Mouse (Mus musculus) kidney, adult 2 months (tissue): ENCODE results near the gene Gria2. TPM values are rescaled to one million over a fixed set of nuclear protein-coding genes. Genes with fewer than 3 reads are reported as not detected.

Experiments used
- DNase-seq: peaks from one replicate; pipeline ENCODE4 v3.0.0; 2021
- H3K27ac ChIP-seq: fragments of 200-500 bp; 2 replicates; pipeline ENCODE4 v1.5.1; 2012; ENCODE audit warnings: low read depth, low read length, control low read depth, inconsistent platforms; ENCODE audit not compliant: insufficient read depth
- H3K27me3 ChIP-seq: fragments of 200-500 bp; replicated peaks from 2 replicates; pipeline ENCODE4 v1.6.1; 2012; ENCODE audit warnings: mild to moderate bottlenecking, moderate library complexity, low read length, inconsistent platforms; ENCODE audit not compliant: control insufficient read depth, insufficient read depth
- H3K36me3 ChIP-seq: fragments of 200-500 bp; 2 replicates; pipeline ENCODE4 v1.6.1; 2012; ENCODE audit warnings: mild to moderate bottlenecking, moderate library complexity, low read length, inconsistent platforms; ENCODE audit not compliant: control insufficient read depth, insufficient read depth
- H3K4me1 ChIP-seq: fragments of 200-500 bp; 2 replicates; pipeline ENCODE4 v1.6.1; 2011; ENCODE audit warnings: low read length; ENCODE audit not compliant: control insufficient read depth, insufficient read depth
- H3K4me3 ChIP-seq: fragments of 200-500 bp; 2 replicates; pipeline ENCODE4 v1.5.1; 2011; ENCODE audit warnings: mild to moderate bottlenecking, low read depth, low read length, control low read depth; ENCODE audit not compliant: insufficient read depth
- CTCF ChIP-seq: fragments of 200-500 bp; conservative IDR thresholded peaks from 2 replicates; pipeline ENCODE4 v1.5.1; 2011; ENCODE audit warnings: low read depth, mild to moderate bottlenecking, control low read depth, low read length, moderate library complexity, mixed read lengths; ENCODE audit not compliant: insufficient read depth, insufficient read length
- POLR2A ChIP-seq: fragments of 200-500 bp; IDR thresholded peaks from one replicate; pipeline ENCODE4 v1.6.1; 2011; ENCODE audit warnings: low read depth, low read length, control low read depth
- WGBS: fragments of 180-500 bp; shearing (Covaris S2); methylation state at CpG from one replicate; pipeline ENCODE4 v1.1.7; 2018; 5-methylcytosine and 5-hydroxymethylcytosine counted together
- polyA plus RNA-seq: library from polyadenylated mRNA; depleted of rRNA; stranded (reverse); fragments of >200 nt; gene quantifications from 2 replicates; pipeline ENCODE4 v1.2.3, GENCODE M21; 2012

Gene Gria2
- polyA plus RNA-seq, 1 experiment: 0.06 TPM

DNA sequence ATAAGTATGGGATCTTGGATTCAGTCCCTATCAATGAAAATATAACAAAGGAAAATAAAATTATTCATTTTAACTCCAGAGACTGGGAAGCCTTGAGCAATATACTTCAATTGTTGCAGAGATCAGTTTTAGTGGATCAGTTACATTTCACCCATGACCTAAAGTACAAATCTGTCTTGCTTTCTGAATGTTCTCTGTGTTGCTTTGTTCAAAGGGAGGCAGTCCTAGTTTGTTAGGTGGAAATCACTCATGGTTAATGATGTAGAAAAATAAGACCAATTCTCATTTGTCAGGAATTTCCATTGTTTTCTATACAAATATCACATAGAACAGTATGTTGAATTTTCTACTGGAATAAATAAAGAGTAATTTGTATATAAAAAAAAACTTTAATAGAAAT lies 11.1 kb upstream of the Gria2 start:
- TF ChIP-seq POLR2A: no peak
- TF ChIP-seq CTCF: no peak
- Histone ChIP-seq H3K27ac (no peak overlapping the region), H3K27me3 (no peaks in the 10 kb centered on the region; the same call in 1 of the 2 replicates), H3K4me3 (no peak overlapping the region), H3K36me3 (no peaks in the 10 kb centered on the region), H3K4me1 (no peaks in the 10 kb centered on the region)
- no peak for DNase-seq

DNA sequence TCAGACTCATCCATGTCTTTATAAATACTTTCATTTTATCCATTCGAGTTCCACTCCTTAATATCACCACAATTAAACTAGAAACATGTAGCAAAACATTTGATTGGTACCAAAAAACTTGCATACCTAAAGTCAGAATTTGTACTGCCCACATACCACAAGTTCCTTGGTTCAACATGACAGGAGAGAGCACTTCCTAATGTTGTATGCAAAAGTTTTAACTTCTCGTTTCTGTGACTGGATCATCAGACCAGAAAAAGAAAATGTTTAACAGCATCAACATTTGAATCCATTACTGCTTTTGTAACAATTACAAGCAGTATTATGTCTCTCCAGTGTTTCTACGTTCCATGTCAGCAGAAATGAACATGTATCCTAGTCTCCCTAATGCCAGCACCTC lies 9.6 kb upstream of the Gria2 start:
- H3K4me3 ChIP-seq: no peak overlapping the region
- 68% methylated on average over 3 of the region's 3 CpGs for WGBS
- H3K27me3 ChIP-seq: no peaks in the 10 kb centered on the region; the same call in 1 of the 2 replicates
- H3K27ac ChIP-seq: no peak overlapping the region
- H3K4me1 ChIP-seq: no peaks in the 10 kb centered on the region
- no peak for DNase-seq
- TF ChIP-seq CTCF (no peak), POLR2A (no peak)
- H3K36me3 ChIP-seq: no peaks in the 10 kb centered on the region

DNA sequence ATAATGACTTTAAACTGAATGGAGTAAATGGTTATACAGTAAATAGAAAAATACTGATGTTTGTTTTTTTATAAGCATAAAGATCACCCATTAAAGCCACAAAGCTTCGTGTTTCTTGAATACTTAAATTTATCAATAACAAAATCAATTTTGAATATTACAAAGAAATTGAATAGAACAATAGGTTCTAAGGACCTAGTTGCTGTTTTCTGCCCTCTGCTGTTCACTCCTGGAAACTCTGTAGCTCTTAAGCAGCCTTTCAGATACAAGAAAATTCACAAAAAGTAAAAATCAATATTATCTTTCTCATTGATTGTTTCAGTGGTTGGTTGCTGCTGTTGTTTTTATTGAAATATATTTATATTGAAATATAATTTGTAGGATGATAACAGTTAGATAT lies 2.7 kb upstream of the Gria2 start:
- no peak for DNase-seq
- Histone ChIP-seq H3K4me3 (no peak overlapping the region), H3K27me3 (peaks cover 2% of the 10 kb centered on the region; the same call in 1 of the 2 replicates), H3K4me1 (no peaks in the 10 kb centered on the region), H3K27ac (no peak overlapping the region), H3K36me3 (no peaks in the 10 kb centered on the region)
- no peak for TF ChIP-seq CTCF
- TF ChIP-seq POLR2A: no peak
- 6% methylated on average over 1 of the region's 1 CpGs for WGBS

DNA sequence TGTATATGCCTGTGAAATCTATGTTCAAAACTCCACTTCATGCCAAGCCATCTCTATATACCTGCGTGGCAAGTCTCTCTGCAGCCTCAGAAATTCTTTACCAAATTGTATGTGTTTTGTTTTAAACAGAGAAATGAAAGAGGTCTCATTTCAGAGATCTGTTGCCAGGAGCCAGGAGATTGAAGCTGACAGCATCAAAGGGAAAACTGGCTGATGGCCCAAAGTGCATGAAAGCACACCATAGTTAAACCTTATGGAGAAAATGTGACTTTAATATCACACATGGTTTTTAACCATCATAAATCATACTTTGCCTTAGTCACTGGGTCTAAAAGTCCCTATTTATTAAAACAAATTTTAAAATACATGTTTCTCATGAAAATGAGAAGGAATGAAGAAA lies 1.2 kb upstream of the Gria2 start:
- DNase-seq: no peak

DNA sequence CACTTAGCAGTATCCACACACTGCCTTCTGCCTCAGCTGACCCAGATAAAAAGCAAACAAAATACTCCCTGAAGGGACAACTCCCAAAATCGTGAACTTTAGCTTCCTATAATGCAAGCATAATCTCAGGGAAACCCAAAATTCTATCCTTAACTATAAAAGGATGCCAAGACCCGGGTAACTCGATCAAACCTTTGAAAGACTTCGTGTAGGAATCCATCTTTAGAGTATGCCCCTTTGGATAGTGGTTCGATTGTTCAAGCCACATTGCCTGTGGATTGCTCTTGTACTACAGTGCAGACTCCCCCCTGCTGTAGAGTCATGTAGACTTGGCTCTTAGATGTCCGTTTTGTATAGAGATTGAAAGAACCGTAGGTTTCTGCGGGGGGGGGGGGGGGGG lies 576 bp upstream of the Gria2 start:
- 0 out of 2 replicates have a peak, but pooled peaks cover 2% of the 10 kb centered on the region for H3K27me3 ChIP-seq
- WGBS: 58% methylated on average over 8 of the region's 8 CpGs
- no peak for TF ChIP-seq CTCF
- TF ChIP-seq POLR2A: no peak
- H3K4me1 ChIP-seq: no peaks in the 10 kb centered on the region
- no peaks in the 10 kb centered on the region for H3K36me3 ChIP-seq
- DNase-seq: no peak
- no peak overlapping the region for H3K4me3 ChIP-seq
- no peak overlapping the region for H3K27ac ChIP-seq

More for the DNA sequence above, 1.2 kb upstream of the Gria2 start:
- Histone ChIP-seq H3K27ac (no peak overlapping the region), H3K27me3 (0 out of 2 replicates have a peak, but pooled peaks cover 2% of the 10 kb centered on the region), H3K36me3 (no peaks in the 10 kb centered on the region), H3K4me3 (no peak overlapping the region), H3K4me1 (no peaks in the 10 kb centered on the region)
- WGBS: 68% methylated on average over 1 of the region's 1 CpGs
- TF ChIP-seq POLR2A (no peak), CTCF (no peak)

DNA sequence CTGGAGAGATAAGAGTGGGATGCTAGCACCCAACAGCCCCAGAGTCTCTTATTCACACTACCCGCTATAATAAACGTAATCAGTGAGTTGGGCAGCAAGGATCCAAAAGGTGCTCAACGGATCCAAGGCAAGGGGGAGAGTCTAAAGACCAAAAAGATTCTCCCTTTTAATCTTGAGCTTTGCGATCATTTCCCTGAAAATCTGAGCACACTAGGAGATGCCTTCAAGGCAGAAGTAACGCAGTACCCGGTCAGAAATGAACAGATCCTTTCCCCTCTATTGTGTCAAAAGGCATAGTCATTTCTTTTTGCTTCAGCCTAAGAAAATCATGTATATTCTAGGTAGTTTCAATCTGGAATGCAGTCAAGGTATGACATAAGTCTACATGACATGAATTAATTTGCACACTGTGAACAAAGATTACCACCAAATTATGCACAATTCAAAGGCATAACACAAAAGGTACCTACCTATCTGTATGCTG lies 766 bp downstream of the Gria2 start:
- TF ChIP-seq CTCF (no peak), POLR2A (no peak)
- H3K4me1 ChIP-seq: no peaks in the 10 kb centered on the region
- no peak for DNase-seq
- no peak overlapping the region for H3K27ac ChIP-seq
- H3K27me3 ChIP-seq: 0 out of 2 replicates have a peak, but pooled peaks cover 2% of the 10 kb centered on the region
- H3K36me3 ChIP-seq: no peaks in the 10 kb centered on the region
- 27% methylated on average over 6 of the region's 6 CpGs for WGBS
- H3K4me3 ChIP-seq: no peak overlapping the region

DNA sequence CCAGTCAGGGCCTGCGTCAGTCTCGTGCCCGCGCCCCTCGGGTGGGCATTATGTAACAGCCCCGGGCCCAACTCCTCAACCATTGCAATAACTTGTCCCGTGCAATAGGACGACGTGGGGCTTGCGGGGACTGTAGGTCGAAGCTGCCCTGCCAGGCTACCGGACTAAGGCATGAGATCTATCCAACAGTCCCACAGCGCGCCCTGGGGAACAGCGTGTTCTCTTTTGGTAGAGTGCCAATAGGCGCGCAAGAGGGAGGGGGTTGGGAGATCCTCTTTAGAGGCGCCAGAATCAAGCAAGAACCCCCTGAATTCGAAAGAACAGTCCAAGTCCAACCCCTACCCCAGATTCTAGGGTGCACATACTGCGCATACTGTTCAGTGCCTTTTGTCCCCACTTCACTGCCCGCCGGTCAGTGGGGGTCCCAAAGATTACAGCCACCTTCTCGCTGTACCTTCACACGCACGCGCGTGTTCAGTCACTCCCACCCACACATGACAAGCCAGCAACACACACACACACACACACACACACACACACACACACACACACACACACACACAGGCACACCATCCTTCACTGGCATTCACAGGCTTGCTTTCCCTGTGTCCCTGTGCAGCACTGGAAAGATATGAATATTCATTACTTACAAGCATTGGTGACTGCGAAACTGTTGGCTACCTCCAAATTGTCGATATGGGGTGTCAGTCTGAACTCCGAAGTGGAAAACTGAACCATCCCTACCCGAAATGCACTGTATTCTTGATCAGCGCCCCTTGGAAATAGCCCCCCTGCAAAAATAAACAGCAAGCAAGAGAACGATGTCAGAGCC lies 1.4 kb downstream of the Gria2 start:
- WGBS: 7% methylated on average over 33 of the region's 33 CpGs
- Histone ChIP-seq H3K27me3 (0 out of 2 replicates have a peak, but pooled peaks cover 2% of the 10 kb centered on the region), H3K27ac (no peak overlapping the region), H3K4me3 (no peak overlapping the region), H3K4me1 (no peaks in the 10 kb centered on the region), H3K36me3 (no peaks in the 10 kb centered on the region)
- TF ChIP-seq CTCF (no peak), POLR2A (no peak)
- no peak for DNase-seq
